Mouse (Mus musculus) ES-CJ7 (cell line): ENCODE data around the gene Gpsm2.
A peak's percentile ranks its signal among the peaks of the same experiment; 100 is the strongest.
"Not testable (repeated sequence)": the region's sequence is repeated elsewhere in the genome, so short reads cannot be mapped to it uniquely, and the experiment has no call there.

Experiments
- DNase-seq: peaks from one replicate; pipeline ENCODE4 v3.0.0; 2011; ENCODE audit warnings: low read depth, low spot score

Gene Gpsm2

DNA sequence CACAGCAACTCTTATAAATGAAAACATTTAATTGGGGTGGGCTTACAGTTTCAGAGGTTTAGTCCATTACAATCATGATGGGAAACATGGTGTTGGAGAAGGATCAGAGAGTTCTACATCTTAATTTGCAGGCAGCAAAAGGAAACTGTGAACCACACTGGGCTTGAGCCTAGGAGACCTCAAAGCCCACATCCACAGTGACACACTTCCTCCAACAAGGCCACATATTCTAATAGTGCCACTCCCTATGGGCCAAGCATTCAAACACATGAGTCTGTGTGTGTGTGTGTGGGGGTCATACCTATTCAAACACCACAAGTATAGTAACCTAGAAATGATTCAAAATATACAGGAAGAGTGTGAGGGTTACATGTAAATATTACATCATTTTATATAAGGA is 5.2 kb upstream of the Gpsm2 start:
- no peak for DNase-seq

DNA sequence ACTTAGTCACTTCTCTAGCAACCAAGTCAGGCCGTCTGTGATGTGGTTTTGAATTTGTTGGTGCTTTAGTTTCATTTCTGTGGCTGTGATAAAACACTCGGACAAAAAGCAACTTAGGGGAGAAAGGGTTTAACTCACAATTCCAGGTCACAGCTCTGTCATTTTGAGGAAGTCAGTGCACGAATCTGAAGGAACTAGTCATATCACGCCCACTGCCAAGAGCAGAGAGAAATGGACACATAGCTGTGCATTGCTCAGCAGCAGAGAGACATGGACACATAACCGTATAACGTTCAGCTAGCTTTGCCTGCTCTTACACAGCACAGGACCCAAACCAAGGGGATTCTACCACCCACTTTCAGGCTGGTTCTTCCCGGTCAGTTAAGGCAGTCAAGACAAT is 4.3 kb upstream of the Gpsm2 start:
- no peak for DNase-seq

- DNase-seq = peak; percentile 55
These were observed 775 bp downstream of the Gpsm2 start for GRCm38 (mm10) chr3:108721076-108721991.

GRCm38 (mm10) chr3:108719761-108720160 is 2.3 kb downstream of the Gpsm2 start:
- no peak for DNase-seq

- DNase-seq = no peak
These were observed 2.8 kb downstream of the Gpsm2 start for GRCm38 (mm10) chr3:108719357-108719756.

DNA sequence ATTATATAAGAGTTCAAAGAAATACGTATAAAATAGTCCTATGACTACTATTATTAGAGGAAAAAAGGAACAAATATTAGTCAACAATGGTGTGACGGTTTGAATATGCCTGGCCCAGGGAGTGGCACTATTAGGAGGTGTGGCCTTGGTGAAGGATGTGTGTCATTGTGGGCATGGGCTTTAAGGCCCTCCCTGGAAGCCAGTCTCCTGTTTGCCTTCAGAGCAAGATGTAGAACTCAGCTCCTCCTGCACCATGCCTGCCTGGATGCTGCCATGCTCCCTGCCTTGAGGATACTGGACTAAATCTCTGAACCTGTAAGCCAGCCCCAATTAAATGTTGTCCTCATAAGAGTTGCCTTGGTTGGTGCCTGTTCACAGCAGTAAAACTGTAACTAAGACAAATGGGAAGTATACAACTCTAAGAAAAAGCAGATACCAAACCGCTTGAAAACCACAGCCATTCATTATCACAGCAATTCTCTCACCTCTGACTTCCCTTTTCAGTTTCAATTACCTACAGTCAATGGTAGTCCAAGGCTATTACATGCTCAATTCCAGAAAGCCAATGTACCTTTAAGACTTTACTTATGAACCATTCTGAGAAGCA is 4.1 kb downstream of the Gpsm2 start:
- DNase-seq = no peak

GRCm38 (mm10) chr3:108714837-108715236 is 7.3 kb downstream of the Gpsm2 start:
- no peak for DNase-seq

DNA sequence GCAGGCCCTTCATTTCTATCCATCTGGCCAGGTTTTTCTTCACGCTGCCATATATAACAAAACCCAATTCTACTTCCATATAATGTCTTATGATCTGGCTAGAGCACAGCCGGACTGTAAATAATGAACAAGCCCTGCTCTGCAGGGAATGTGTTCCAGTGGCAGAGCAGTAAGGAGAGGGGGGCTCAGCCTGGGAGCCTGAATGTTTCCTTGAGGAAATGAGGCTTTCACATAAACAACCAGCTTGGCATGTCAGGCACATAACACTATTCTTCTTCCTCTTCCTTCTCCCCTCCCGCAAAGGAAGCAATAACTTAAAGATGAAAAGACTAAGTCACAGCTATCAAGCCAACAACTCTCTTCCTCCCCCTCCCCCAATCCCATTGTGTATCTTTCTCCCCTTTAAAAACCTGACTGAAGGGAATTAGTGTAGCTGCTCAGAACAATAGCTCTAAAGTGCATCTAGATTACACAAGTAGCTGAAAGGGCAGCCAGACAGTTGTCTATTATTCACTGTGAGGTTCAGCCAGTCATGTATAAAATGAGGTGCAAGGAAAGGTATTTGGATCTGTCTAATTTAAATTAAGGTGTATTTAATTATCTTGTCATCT is 8.9 kb downstream of the Gpsm2 start:
- DNase-seq = peak; percentile 17

DNA sequence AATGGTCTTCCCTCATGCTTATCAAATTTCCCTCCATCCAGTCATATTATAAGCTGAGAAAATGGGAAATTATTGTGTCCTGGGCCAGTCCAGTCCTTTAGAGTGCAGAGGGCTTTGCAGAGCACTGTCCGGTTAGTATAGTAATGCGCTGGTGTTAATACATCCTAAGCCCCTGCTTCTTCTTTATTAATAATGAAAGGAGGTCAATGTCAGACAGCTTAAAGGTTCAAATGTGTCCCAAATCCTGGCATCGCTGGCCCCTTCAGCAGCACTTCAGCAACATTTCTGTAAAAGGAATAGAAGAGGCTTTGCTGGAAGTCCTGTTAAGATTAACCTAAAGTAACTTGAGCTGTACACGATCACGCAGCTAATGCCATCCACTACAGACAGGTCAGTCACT is 10.8 kb downstream of the Gpsm2 start:
- no peak for DNase-seq

DNA sequence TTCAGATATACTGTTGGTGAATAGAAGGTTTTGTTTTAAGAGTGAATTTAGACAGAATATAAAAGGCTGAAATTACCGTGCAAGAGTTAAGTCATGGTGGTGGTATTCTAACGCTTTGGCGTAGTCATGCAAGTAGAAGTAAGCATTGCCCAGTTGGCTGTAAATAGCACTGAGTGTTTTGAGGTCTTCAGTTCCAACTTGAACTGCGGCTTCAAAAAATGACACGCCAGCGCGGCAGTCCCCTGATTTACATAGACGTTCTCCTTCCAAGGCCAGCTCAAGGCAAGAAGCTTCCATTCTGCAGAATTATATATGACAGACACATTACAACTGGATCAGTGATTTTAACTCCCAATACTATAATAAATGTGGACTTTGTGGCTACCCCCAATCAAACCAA is 19.3 kb downstream of the Gpsm2 start:
- DNase-seq = no peak

- DNase-seq = no peak
These were observed 20.9 kb downstream of the Gpsm2 start for GRCm38 (mm10) chr3:108701256-108701655.

GRCm38 (mm10) chr3:108699786-108700185 is 22.3 kb downstream of the Gpsm2 start:
- DNase-seq = no peak

GRCm38 (mm10) chr3:108698662-108699061 is 23.4 kb downstream of the Gpsm2 start:
- no peak for DNase-seq

- no peak for DNase-seq
These were observed 27.8 kb downstream of the Gpsm2 start for GRCm38 (mm10) chr3:108694321-108694720.

DNA sequence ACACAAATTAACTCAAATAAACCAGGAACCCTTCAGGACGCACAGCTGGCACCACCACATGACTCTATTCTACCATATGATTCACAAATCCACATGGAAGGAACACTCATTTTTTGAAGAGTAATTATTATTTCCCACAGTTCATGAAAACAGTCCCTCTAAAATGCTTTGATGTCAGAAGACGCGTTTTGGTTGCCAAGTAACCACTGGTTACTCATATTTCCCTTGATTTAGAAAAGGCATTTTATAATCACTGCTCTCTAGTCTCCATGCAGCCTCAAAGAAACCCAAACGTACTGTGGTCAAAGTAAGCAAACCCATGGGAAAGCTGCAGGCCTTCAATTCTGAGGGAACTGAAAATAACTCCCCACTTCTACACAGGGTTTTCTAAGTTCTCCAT is 32.1 kb downstream of the Gpsm2 start:
- no peak for DNase-seq

DNA sequence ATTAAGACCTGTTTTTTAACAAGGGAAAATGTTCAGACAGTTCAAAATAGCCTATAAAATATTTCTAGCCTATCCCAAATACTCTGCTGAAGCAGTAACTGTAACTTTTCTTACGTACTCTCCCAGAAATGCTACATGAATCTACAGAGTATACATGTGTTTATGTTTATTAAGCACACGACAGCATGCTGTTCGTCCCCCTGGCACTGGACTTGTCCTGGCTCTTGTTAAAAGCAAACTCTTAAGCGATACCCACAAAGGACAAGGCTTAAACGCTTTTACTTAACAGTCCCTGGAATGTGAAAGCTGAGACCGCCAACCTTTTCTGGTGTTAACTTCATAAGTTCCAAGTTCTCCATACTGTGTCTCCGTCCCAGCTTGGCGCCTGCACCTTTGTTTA is 32.7 kb downstream of the Gpsm2 start:
- DNase-seq = no peak

DNA sequence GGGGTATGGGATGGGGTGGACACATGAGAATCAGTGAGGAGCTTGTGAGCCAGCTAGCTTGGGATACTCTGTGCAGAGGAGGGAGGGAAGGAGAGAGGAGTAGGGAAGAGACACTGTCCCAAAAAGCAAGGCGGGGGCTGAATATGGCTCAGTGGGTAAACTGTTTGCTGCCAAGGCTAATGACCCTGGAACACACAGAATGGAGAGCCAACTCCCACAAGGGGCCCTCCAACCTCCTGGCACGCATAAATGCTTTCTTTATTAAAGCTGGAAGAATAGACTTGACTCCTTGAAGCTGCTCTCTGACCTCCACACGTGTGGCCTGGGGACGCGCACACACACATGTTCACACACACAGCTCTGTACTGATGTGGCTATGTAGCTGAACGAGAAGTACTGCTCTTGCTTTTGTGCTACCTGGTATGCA is 33.1 kb downstream of the Gpsm2 start:
- no peak for DNase-seq

- DNase-seq = no peak
These were observed 36.4 kb downstream of the Gpsm2 start for GRCm38 (mm10) chr3:108685701-108686100.

DNA sequence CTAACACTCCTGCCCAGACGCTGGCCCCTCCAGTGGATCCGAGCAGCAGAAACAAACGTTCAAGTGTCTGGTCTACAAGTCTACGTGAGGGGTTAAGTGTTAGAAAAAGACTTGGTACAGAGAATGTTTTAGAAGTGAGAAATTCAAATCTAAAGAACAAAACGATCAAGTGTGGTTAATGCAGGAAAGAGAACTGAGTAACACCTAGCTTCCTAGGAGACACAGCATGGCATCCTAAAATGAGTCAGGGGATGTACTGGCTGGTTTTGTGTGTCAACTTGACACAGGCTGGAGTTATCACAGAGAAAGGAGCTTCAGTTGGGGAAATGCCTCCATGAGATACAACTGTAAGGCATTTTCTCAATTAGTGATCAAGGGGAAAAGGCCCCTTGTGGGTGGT is 38.5 kb downstream of the Gpsm2 start:
- DNase-seq = not testable (repeated sequence)

GRCm38 (mm10) chr3:108681004-108681403 is 41.1 kb downstream of the Gpsm2 start:
- DNase-seq = no peak

DNA sequence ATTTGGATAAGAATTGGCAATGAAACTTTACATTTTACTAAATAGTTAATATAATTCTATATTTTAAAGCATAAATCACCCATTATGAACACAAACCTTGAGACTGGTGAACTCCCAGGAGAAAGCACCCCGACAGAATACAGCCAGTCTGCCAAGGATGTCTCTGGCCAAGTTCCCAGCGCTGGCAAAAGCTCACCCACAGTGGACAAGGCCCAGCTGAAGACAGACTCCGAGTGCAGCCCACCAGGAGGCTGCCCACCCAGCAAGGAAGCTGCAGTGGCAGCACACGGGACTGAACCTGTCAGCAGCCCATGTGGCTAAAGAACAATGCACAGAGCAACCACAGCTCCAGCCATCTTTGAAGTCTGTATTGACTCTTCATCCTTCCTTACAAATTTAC is 45.5 kb downstream of the Gpsm2 start:
- DNase-seq = no peak

DNA sequence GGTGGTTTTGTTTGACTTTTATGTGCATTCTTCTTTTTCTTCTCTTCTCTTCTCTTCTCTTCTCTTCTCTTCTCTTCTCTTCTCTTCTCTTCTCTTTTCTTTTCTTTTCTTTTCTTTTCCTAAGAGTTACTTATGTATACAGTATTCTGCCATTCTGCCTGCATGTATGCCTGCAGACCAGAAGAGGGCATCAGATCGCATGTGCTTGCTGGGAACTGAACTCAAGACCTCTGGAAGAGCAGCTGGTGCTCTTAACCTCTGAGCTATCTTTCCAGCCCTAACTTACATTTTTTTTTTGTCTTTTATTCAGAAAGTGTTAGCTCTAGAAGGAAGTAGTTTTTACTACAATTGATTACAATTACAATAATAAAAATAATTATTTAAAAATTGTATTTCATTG is 61.2 kb downstream of the Gpsm2 start:
- DNase-seq = peak; percentile 41

- no peak for DNase-seq
These were observed 63.5 kb downstream of the Gpsm2 start for GRCm38 (mm10) chr3:108658612-108659011.
